Mouse (Mus musculus): ENCODE data around the gene Olfr48. TPM values are rescaled to one million over a fixed set of nuclear protein-coding genes. Genes with fewer than 3 reads are reported as not detected.

The Olfr48 gene
- total RNA-seq (2021) = not detected
- long read RNA-seq, experiment 1 = 0 reads
- long read RNA-seq, experiment 2 = 0 reads

GRCm38 (mm10) chr2:89848105-89848504, at the start of gene Olfr48:
Gene Olfr48 (minus strand): TSS chr2:89848205.
- no peak for DNase-seq

GRCm38 (mm10) chr2:89878137-89878536, 30.1 kb upstream of the Olfr48 start, which contains the start of gene Olfr1257:
Gene Olfr1257 (plus strand): TSS chr2:89878437.
- no peak for DNase-seq

- no peak for DNase-seq
Observed at GRCm38 (mm10) chr2:89849230-89849629, 1.2 kb upstream of the Olfr48 start.

DNA sequence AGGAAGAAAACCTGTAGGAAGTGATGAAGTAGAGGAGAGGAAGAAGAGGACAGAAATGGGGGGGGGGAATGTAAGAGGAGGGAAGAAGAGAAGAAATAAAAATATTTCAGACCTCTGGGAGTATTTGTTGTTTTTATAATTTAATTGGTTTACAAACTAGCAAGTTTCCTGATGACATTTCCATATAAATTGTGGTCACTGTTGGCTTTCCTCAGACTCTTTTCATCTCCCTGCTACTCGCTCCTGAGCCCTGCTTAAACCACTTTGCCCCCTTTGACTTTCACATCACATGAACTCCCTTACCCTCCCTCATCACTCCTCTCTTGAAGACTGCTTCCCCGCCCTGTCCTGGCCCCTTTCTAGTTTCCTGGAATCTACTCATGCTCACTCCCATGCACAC, 6.5 kb downstream of the Olfr48 start, which contains the start of gene Olfr1256:
Olfr1256 (minus strand) TSS at position 101 of the 400 bp plus-strand sequence.
- no peak for DNase-seq

DNA sequence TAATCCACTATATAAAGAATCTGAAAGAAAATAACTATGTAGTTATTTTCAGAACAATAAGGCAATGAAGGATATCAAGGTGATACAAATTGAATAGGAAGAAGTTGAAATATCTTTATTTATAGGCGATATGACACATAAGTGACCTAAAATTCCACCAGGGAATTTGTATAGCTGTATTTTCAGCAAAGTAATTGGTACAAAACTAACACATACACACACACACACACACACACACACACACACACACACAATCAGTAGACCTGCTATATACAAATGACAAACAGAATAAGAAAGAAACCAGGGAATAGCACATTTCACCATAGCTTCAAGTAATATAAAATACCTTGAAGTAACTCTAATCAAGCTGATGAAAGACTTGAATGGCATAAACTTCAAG, 27.8 kb downstream of the Olfr48 start:
- DNase-seq = no peak

GRCm38 (mm10) chr2:89811751-89812150, 36.3 kb downstream of the Olfr48 start, which contains the start of gene Olfr1255:
Gene Olfr1255 (plus strand): TSS chr2:89812051.
- no peak for DNase-seq

DNA sequence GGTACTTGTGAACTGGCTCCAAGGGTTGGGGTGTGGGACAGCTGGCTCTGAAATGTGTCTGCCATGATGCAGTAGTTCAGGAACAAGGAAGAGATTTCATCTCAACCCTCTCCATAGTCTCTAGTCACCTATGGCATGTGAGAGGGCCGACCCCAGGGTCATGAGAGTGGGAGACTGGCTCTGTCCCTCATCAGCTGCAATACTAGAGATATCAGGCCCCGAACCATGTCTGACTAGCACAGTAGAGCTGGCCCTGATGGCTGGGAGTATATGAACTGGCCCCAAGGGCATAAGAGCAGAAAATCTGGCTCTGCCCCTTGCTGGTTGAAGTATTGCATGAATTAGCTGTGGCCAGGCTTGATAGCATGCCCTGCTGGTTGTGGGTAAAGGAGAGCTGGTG, 37.3 kb downstream of the Olfr48 start:
- DNase-seq = no peak

- no peak for DNase-seq
Observed at GRCm38 (mm10) chr2:89799583-89799982, 48.4 kb downstream of the Olfr48 start.

GRCm38 (mm10) chr2:89793519-89793918, 54.5 kb downstream of the Olfr48 start, which contains the start of gene Olfr1254:
Gene Olfr1254 (minus strand): TSS chr2:89793619.
- no peak for DNase-seq

Other genes with a start within 250 kb of the Olfr48 start
- under 1 TPM in 1 of 2 experiments, not detected in 1; 0.05 TPM for gene Olfr1247, start 234.1 kb downstream of the Olfr48 start, total RNA-seq (2021)
- not detected for gene Olfr1248, start 230.0 kb downstream of the Olfr48 start, total RNA-seq (2021)
- not detected for gene Olfr1249, start 213.2 kb downstream of the Olfr48 start, total RNA-seq (2021)
- gene Olfr1250, start 186.7 kb downstream of the Olfr48 start, total RNA-seq (2021) = not detected
- not detected for gene Olfr1251, start 176.3 kb downstream of the Olfr48 start, total RNA-seq (2021)
- gene Olfr1252, start 123.2 kb downstream of the Olfr48 start, total RNA-seq (2021) = not detected
- not detected for gene Olfr1253, start 91.1 kb downstream of the Olfr48 start, total RNA-seq (2021)
- not detected for gene Olfr1254, start 54.6 kb downstream of the Olfr48 start, total RNA-seq (2021)
- gene Olfr1255, start 36.2 kb downstream of the Olfr48 start, total RNA-seq (2021) = not detected
- gene Olfr1256, start 6.7 kb downstream of the Olfr48 start, total RNA-seq (2021) = not detected
- gene Olfr1257, start 30.2 kb upstream of the Olfr48 start, total RNA-seq (2021) = not detected
- gene Olfr1258, start 79.1 kb upstream of the Olfr48 start, total RNA-seq (2021) = not detected
- gene Olfr1259, start 100.5 kb upstream of the Olfr48 start, total RNA-seq (2021) = not detected
- gene Olfr1260, start 126.1 kb upstream of the Olfr48 start, total RNA-seq (2021) = not detected
- not detected for gene Olfr1261, start 143.0 kb upstream of the Olfr48 start, total RNA-seq (2021)
- gene Olfr1262, start 151.9 kb upstream of the Olfr48 start, total RNA-seq (2021) = not detected
- not detected for gene Olfr1263, start 163.9 kb upstream of the Olfr48 start, total RNA-seq (2021)
- not detected for gene Olfr1264, start 177.4 kb upstream of the Olfr48 start, total RNA-seq (2021)
- gene Olfr1265, start 187.1 kb upstream of the Olfr48 start, total RNA-seq (2021) = not detected
- not detected for gene Olfr140, start 215.4 kb upstream of the Olfr48 start, total RNA-seq (2021)